Mouse (Mus musculus): ENCODE results near the gene Tenm4.

GRCm38 (mm10) chr7:96643461-96644204 is 472.6 kb downstream of the Tenm4 start:
- TF ChIP-seq CTCF (IDR thresholded peaks at IDR 0.05; ENCODE audit: borderline replicate concordance, insufficient read depth, low read depth, low read length), result no peak
- no peak for TF ChIP-seq POLR2A (IDR thresholded peaks at IDR 0.05; ENCODE audit: borderline replicate concordance, insufficient read depth, low read length)
